Mouse (Mus musculus) liver, embryonic 15.5 days (tissue): ENCODE results near the gene Des. TPM values are rescaled to one million over a fixed set of nuclear protein-coding genes. Genes with fewer than 3 reads are reported as not detected.
A peak's percentile ranks its signal among the peaks of the same experiment; 100 is the strongest.

Experiments used
- ATAC-seq: fragments of 200-750 bp; cut with Nextera tagmentation; 2 replicates; pipeline ENCODE4 v1.8.0; 2017; ENCODE audit warnings: moderate number of reproducible peaks, mild to moderate bottlenecking, moderate library complexity; ENCODE audit not compliant: insufficient read depth
- H3K27ac ChIP-seq: fragments of 300-500 bp; sonication (generic); replicated peaks from 2 replicates; pipeline ENCODE4 v1.5.1; 2015; ENCODE audit warnings: mild to moderate bottlenecking, inconsistent platforms
- H3K27me3 ChIP-seq: fragments of 300-500 bp; sonication (generic); 2 replicates; pipeline ENCODE4 v1.6.1; 2015; ENCODE audit warnings: mild to moderate bottlenecking, inconsistent platforms
- H3K36me3 ChIP-seq: fragments of 300-500 bp; sonication (generic); replicated peaks from 2 replicates; pipeline ENCODE4 v1.6.1; 2015; ENCODE audit warnings: moderate library complexity, mild to moderate bottlenecking, inconsistent platforms
- H3K4me1 ChIP-seq: fragments of 300-500 bp; sonication (generic); replicated peaks from 2 replicates; pipeline ENCODE4 v1.6.1; 2015; ENCODE audit warnings: inconsistent platforms
- H3K4me2 ChIP-seq: fragments of 300-500 bp; sonication (generic); 2 replicates; pipeline ENCODE4 v1.6.1; 2015; ENCODE audit warnings: moderate library complexity, mild to moderate bottlenecking, inconsistent platforms
- H3K4me3 ChIP-seq: fragments of 300-500 bp; sonication (generic); replicated peaks from 2 replicates; pipeline ENCODE4 v1.5.1; 2015; ENCODE audit warnings: mild to moderate bottlenecking, inconsistent platforms
- H3K9ac ChIP-seq: fragments of 300-500 bp; sonication (generic); 2 replicates; pipeline ENCODE4 v1.6.1; 2015; ENCODE audit warnings: moderate library complexity, mild to moderate bottlenecking, inconsistent platforms
- H3K9me3 ChIP-seq: fragments of 300-500 bp; sonication (generic); replicated peaks from 2 replicates; pipeline ENCODE4 v1.6.1; 2016; ENCODE audit warnings: inconsistent platforms
- WGBS: fragments of 180-500 bp; shearing (Covaris S2); methylation state at CpG from one replicate; pipeline ENCODE4 v1.1.7; 2015; ENCODE audit warnings: mixed read lengths; ENCODE audit not compliant: insufficient replicate concordance; 5-methylcytosine and 5-hydroxymethylcytosine counted together
- polyA plus RNA-seq: library from polyadenylated mRNA; unstranded; fragments of >200 nt; fragmentation: Nextera tagmentation; extraction: Ambion mirVana; gene quantifications from 2 replicates; pipeline ENCODE4 v1.2.1, GENCODE M21; 2015

Gene Des
- polyA plus RNA-seq, 1 experiment from 2014 or later, result 12.8 TPM

DNA sequence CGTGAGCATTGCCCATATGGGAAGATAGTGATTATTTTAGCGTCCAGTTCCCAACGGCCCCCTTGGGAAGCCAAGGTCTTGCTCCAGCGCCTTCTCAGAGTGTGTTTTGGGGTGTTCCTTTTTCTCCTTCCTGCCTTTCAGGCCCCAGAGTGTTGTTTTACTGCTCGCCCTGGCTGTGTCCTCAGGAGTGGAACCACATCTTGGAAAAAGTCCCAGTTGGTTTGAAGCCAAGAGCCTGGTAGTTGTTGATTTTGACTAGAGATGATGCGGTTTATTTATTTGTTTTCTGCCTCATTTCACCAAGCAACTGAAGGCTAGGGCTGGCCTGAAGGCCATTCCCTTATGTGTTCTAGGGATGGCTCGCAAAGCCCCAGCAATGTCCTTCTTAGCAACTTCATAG lies 2.9 kb upstream of the Des start:
- ATAC-seq, result no peak
- no peak overlapping the region for H3K4me2 ChIP-seq
- H3K36me3 ChIP-seq, result no peaks in the 10 kb centered on the region
- H3K4me1 ChIP-seq, result peaks cover 7% of the 10 kb centered on the region; the same call in 1 of the 2 replicates
- no peak overlapping the region for H3K9ac ChIP-seq
- no peak overlapping the region for H3K27ac ChIP-seq
- no peak overlapping the region for H3K4me3 ChIP-seq
- no peaks in the 10 kb centered on the region for H3K9me3 ChIP-seq
- WGBS, result 62% methylated on average over 7 of the region's 7 CpGs
- H3K27me3 ChIP-seq, result peaks cover 51% of the 10 kb centered on the region

DNA sequence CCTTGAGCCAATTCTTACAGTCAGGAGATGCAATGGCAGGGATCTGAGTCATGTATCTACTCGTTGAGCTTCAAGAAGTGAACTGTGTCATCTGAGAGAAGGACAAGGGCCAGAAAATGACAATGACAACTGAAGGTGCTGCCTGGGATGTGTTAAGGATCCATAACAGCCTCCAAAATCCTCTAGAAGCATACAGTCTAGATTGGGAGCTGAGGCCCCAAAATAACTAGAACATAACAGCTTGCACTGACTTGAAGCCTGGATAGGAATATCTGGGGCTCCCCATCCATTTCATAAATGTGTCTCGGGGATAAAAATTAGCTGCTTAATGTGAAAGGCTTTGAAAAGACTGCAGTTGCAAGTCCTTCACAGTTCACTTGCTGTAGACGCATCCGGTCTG lies 2.1 kb upstream of the Des start:
- H3K27ac ChIP-seq, result no peak overlapping the region
- no peaks in the 10 kb centered on the region for H3K36me3 ChIP-seq
- H3K4me1 ChIP-seq, result peaks cover 7% of the 10 kb centered on the region; the same call in 1 of the 2 replicates
- H3K9ac ChIP-seq, result no peak overlapping the region
- 66% methylated on average over 4 of the region's 4 CpGs for WGBS
- H3K4me2 ChIP-seq, result no peak overlapping the region
- no peak overlapping the region for H3K4me3 ChIP-seq
- no peak for ATAC-seq
- peaks cover 58% of the 10 kb centered on the region for H3K27me3 ChIP-seq
- H3K9me3 ChIP-seq, result no peaks in the 10 kb centered on the region

DNA sequence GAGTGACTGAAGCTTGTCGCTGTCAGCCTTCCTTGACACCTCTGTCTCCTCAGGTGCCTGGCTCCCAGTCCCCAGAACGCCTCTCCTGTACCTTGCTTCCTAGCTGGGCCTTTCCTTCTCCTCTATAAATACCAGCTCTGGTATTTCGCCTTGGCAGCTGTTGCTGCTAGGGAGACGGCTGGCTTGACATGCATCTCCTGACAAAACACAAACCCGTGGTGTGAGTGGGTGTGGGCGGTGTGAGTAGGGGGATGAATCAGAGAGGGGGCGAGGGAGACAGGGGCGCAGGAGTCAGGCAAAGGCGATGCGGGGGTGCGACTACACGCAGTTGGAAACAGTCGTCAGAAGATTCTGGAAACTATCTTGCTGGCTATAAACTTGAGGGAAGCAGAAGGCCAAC lies 783 bp upstream of the Des start:
- Histone ChIP-seq H3K27me3 (peaks cover 58% of the 10 kb centered on the region), H3K4me1 (peaks cover 7% of the 10 kb centered on the region; the same call in 1 of the 2 replicates), H3K4me2 (no peak overlapping the region), H3K4me3 (no peak overlapping the region), H3K27ac (no peak overlapping the region), H3K36me3 (no peaks in the 10 kb centered on the region), H3K9me3 (no peaks in the 10 kb centered on the region), H3K9ac (no peak overlapping the region)
- no peak for ATAC-seq
- 62% methylated on average over 13 of the region's 13 CpGs for WGBS

DNA sequence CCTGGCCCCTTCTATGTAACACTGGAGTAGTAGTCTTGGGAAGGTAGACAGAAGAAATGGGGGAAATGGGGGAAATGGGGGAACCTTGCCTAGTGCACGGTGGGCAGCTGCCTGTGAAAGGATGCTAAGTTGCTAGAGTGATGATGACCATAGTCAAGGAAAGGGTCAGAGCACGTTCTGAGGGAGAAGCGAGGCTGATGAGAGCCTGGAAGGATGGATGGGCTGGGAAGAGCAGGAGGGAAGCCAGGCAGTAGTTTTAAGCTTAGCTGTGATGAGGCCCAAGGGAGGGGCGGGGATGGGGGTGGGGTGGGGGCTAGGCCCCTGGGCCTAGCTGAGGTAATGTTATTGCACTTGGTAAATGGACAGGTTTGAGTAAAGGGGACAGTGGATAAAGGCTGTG lies 994 bp downstream of the Des start:
- no peak overlapping the region for H3K4me3 ChIP-seq
- WGBS, result 33% methylated on average over 4 of the region's 4 CpGs
- no peak for ATAC-seq
- no peaks in the 10 kb centered on the region for H3K36me3 ChIP-seq
- H3K9ac ChIP-seq, result no peak overlapping the region
- H3K9me3 ChIP-seq, result no peaks in the 10 kb centered on the region
- H3K4me2 ChIP-seq, result no peak overlapping the region
- H3K27ac ChIP-seq, result no peak overlapping the region
- H3K4me1 ChIP-seq, result peaks cover 7% of the 10 kb centered on the region; the same call in 1 of the 2 replicates
- H3K27me3 ChIP-seq, result peaks cover 64% of the 10 kb centered on the region

DNA sequence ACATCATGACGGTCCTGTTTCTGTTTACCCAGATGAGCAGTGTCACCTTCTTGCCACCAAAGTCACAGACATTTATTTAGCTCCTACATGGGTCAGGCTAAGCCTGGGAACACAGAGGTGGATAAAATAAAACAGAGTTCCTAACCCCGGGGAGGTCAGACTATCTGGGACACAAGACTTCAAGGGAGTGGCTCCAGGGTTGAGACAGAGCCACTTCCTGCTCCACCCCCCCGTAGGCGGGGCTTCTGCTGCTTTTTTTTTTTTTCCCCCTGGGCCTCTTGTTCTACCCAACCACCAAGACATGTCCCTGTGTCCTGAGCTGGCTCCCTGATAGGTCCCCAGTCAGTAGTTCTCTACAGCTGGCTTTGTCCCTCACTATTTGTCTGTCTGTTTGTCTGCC lies 1.6 kb downstream of the Des start:
- no peak overlapping the region for H3K27ac ChIP-seq
- no peak overlapping the region for H3K9ac ChIP-seq
- peaks cover 64% of the 10 kb centered on the region for H3K27me3 ChIP-seq
- peaks cover 7% of the 10 kb centered on the region; the same call in 1 of the 2 replicates for H3K4me1 ChIP-seq
- no peaks in the 10 kb centered on the region for H3K36me3 ChIP-seq
- no peak overlapping the region for H3K4me2 ChIP-seq
- no peaks in the 10 kb centered on the region for H3K9me3 ChIP-seq
- ATAC-seq, result no peak
- 17% methylated on average over 4 of the region's 4 CpGs for WGBS
- H3K4me3 ChIP-seq, result no peak overlapping the region

DNA sequence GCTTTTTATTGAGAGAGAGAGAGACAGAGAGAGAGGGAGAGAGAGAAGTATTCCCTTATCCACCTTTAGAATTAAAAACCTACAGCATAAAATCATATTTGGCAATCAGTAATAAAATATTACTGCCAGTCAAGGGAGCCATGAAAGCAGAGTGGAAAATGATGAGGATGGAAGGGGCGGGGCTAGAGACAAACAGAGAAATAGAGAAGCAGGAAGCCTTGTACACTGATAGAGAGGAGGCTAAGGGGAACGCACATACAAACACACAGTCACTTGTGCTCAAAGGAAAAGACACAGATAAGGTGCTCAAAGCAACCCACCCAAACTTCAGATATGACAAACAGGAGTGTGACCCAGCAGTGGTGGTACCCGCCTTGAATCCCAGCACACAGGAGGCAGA lies 3.7 kb downstream of the Des start:
- H3K4me2 ChIP-seq, result no peak overlapping the region
- H3K36me3 ChIP-seq, result no peaks in the 10 kb centered on the region
- no peak overlapping the region for H3K4me3 ChIP-seq
- WGBS, result 31% methylated on average over 3 of the region's 3 CpGs
- no peak overlapping the region for H3K9ac ChIP-seq
- peaks cover 45% of the 10 kb centered on the region for H3K27me3 ChIP-seq
- H3K9me3 ChIP-seq, result no peaks in the 10 kb centered on the region
- H3K4me1 ChIP-seq, result peaks cover 7% of the 10 kb centered on the region; the same call in 1 of the 2 replicates
- H3K27ac ChIP-seq, result no peak overlapping the region
- ATAC-seq, result no peak

DNA sequence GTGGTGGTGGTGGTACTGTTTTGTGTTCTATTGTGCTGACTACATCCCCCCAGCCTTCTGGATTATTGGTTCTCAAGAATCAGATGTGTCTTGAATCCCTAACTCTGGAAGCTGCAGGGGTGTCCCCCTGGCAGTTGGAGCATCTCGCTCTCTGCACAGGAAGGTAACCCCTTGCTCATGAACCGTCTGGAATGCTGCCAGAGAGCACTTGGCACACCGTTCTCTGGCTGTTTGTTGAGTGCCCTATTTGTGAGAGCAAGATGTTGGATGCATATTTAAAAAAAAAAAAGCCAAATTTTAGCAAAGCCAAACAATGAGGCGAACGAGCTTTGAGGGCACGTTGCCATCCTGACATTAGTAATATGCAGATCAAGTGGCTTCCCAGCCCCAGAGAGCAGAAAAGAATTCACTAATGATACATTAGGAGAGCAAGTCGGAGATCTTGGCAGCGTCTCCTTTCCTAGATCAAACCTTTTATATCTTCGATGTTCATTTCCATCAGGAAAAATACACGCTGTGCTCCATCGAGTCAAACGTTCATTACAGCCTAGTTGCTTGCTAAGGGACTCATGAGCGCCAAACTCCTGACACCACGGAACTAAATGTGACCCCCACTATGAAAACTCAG lies 5.5 kb downstream of the Des start:
- H3K36me3 ChIP-seq, result no peaks in the 10 kb centered on the region
- no peak overlapping the region for H3K4me3 ChIP-seq
- no peak overlapping the region for H3K9ac ChIP-seq
- H3K4me2 ChIP-seq, result no peak overlapping the region
- H3K27ac ChIP-seq, result no peak overlapping the region
- H3K4me1 ChIP-seq, result peaks cover 5% of the 10 kb centered on the region; the same call in 1 of the 2 replicates
- H3K9me3 ChIP-seq, result no peaks in the 10 kb centered on the region
- no peak for ATAC-seq
- WGBS, result 62% methylated on average over 14 of the region's 14 CpGs
- H3K27me3 ChIP-seq, result peaks cover 39% of the 10 kb centered on the region

DNA sequence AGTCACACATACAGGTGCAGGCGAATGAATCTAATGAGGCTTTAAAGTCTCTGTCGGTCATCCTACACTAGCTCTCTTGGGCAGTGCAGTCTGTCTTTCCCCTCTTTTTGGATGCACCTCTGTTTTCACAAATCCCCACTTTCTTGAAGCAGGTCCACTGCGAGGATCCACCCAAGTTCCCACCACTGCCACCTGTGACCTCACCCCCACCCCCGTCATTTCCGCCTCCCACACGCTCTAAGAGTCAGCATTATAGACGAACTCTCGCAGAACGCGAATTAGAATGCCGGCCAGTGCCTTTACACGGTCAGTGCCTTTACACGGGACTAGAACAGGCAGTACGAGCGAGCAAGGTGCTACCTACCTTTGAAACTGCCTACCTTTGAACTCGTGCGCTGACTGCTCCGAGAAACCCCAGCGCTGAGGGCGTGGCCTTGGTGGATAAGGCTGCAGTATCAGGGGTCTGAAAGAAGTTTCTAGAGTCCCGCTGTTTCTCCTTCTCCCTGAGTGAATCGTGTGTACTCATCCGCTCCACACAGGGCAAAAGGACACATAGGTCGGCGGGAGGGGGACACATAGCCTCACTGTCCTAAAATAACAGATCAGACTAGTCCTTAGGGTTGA lies 9.3 kb downstream of the Des start:
- peak; percentile 44 for ATAC-seq

DNA sequence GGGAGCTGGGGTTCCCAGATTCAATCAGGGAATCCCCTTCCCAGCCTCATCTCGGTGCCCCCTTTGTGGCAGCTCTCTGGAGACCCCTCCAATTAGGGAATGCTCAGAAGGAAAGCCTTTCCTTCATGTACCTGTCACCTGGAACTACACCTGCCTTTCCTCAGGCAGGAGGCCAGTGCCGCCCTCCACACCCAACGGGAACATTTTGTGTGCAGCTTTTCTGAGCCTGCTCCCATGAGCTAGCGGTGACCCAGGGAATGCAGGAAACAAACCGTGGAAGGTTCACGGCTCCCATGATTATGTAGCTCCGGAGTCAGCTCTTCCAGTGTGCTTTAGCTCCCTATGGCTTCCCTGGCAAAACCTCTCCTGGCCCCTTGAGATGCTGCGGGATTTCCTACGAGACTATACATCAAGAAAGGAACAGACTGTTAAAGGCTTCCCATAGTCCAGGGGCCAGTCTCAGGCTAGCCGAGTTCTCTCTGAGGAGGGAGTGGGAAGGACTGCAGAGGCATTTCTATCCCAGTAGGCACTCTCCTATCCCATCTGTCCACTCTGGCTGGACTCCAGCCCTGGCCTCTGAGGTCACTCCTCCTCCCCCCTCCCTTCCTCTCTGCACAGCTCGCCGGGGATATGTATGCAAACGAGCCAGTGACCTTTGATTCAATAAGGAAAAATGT lies 10.0 kb downstream of the Des start:
- Histone ChIP-seq H3K4me2 (peak overlapping the region; percentile 29; the same call in 1 of the 2 replicates), H3K4me1 (0 out of 2 replicates have a peak, but pooled peaks cover 8% of the 10 kb centered on the region)
- 47% methylated on average over 13 of the region's 13 CpGs for WGBS

More for the DNA sequence above, 9.3 kb downstream of the Des start:
- peak overlapping the region; percentile 29 for H3K4me2 ChIP-seq
- H3K4me1 ChIP-seq, result 0 out of 2 replicates have a peak, but pooled peaks cover 5% of the 10 kb centered on the region
- H3K27ac ChIP-seq, result peak overlapping the region; percentile 51
- H3K9ac ChIP-seq, result no peak overlapping the region
- no peaks in the 10 kb centered on the region for H3K9me3 ChIP-seq
- WGBS, result 31% methylated on average over 25 of the region's 25 CpGs
- H3K27me3 ChIP-seq, result peaks cover 32% of the 10 kb centered on the region
- no peak overlapping the region for H3K4me3 ChIP-seq
- no peaks in the 10 kb centered on the region for H3K36me3 ChIP-seq

DNA sequence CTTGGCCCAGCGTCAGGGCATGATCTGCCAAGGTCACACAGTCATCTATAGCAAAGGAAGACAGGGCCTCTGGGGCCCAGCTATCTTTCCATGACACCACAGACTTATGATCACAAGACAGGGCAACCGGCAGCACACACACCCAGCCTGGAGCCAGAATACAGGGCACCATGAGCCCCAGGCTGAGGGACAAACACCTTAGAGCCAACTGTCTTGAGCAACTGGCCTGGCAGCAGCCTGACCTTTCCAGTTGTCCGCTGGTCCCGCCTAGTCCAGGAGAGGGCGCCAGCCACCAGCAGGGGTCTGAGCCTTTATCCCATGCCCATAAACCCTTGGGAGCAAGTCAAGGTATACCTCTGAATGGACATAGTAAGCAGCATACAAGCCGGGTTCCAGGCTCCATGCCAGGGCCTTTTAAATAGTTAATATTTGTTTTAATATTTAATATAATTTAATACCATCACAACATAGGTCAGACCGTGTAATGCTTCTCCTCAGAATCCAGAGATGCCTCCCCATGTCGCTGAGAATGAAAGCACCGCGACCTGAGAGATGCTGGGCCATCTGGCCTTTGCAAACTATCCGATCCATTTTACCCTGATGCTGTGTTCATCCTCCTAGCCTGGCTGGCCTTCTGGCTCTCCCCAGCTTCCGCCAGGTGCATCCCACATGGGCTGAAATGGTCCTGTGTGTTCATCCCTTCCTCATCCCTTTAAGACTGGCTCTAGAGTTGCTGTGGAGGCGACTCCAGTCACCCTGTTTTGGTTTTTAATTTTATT lies 11.4 kb downstream of the Des start:
- H3K27me3 ChIP-seq, result peaks cover 48% of the 10 kb centered on the region

More for the DNA sequence above, 10.0 kb downstream of the Des start:
- no peaks in the 10 kb centered on the region for H3K9me3 ChIP-seq
- ATAC-seq, result peak; percentile 68
- no peak overlapping the region for H3K9ac ChIP-seq
- H3K27ac ChIP-seq, result peak overlapping the region; percentile 51
- no peaks in the 10 kb centered on the region for H3K36me3 ChIP-seq
- peaks cover 34% of the 10 kb centered on the region for H3K27me3 ChIP-seq
- no peak overlapping the region for H3K4me3 ChIP-seq

More for the DNA sequence above, 11.4 kb downstream of the Des start:
- H3K4me1 ChIP-seq, result peaks cover 16% of the 10 kb centered on the region; the same call in 1 of the 2 replicates
- ATAC-seq, result no peak
- H3K36me3 ChIP-seq, result no peaks in the 10 kb centered on the region
- H3K4me3 ChIP-seq, result no peak overlapping the region
- WGBS, result 45% methylated on average over 13 of the region's 13 CpGs
- H3K9me3 ChIP-seq, result no peaks in the 10 kb centered on the region
- H3K4me2 ChIP-seq, result no peak overlapping the region
- no peak overlapping the region for H3K27ac ChIP-seq
- H3K9ac ChIP-seq, result no peak overlapping the region
